Mouse (Mus musculus): Measurements from ENCODE around the gene Tbc1d22b. TPM values are rescaled to one million over a fixed set of nuclear protein-coding genes. Genes with fewer than 3 reads are reported as not detected.

Gene Tbc1d22b
- polyA plus RNA-seq, 1 experiment from 2014 or later: 10.3 TPM

DNA sequence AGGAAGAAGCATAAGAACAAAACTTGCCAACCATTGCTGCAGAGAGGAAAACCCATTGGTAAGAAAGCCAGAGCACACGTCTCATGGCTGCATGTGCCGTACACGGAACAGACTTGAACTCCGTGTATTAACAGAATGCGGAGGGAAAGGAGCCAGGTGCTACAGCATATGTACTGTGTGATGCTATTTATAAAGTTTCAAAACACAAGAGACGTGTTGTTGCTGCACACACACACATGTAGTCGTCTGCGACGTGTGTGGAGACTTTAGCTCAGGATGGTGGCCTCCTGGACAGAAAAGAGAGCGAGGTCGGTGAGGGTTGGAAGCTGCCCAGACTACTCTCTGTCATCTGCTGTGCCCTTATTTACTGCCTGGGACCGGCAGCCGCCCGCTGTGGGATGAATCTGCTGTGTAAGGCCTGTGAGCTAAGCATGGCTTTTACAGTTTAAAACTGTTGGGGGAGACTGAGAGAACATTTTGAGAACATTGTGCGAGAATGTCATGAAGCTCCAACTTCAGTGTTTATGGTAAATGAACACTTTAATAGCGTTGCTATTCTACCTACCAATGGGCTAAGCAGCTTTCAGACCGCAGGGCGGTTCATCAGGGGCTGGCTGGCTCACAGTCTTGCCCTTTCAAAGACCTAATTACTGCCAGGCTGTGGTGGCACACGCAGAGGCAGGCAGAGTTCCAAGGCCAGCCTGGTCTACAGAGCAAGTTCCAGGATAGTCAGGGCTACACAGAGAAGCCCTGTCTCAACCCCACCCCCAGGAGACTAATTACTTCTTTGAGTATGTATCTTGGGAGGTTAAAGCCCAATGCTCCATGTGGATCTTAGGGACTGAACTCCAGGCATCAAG, 6.5 kb upstream of the Tbc1d22b start:
- H3K4me2 ChIP-seq: no peak overlapping the region
- no peaks in the 10 kb centered on the region for H3K9me3 ChIP-seq
- no peak for ATAC-seq (ENCODE audit: extremely low read depth, insufficient number of reproducible peaks, low FRiP score, low TSS enrichment)
- H3K4me3 ChIP-seq: no peak overlapping the region
- no peak overlapping the region for H3K27ac ChIP-seq (replicated peaks)
- 0 out of 2 replicates have a peak, but pooled peaks cover 4% of the 10 kb centered on the region for H3K4me1 ChIP-seq
- no peak overlapping the region for H3K9ac ChIP-seq
- H3K27me3 ChIP-seq (replicated peaks): no peaks in the 10 kb centered on the region
- no peaks in the 10 kb centered on the region for H3K36me3 ChIP-seq
- whole genome bisulfite sequencing: 82% methylated on average over 19 of the region's 19 CpGs

DNA sequence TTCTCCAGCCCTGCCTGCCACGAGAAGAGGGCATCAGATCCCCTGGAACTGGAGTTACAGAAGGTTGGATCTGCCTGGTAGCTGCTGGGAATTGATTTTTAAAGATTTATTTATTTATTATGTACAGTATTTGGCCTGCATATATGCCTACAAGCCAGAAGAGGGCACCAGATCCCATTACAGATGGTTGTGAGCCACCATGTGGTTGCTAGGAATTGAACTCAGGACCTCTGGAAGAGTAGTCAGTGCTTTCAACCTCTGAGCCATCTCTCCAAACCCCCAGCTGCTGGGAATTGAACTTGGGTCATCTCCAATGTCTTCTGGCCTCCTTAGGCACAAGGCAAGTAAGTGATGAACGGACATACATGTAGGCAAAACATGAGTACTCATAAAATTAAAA, 5.5 kb upstream of the Tbc1d22b start:
- Histone ChIP-seq H3K4me3 (no peak overlapping the region), H3K9ac (no peak overlapping the region), H3K27ac (replicated peaks) (no peak overlapping the region), H3K4me1 (0 out of 2 replicates have a peak, but pooled peaks cover 4% of the 10 kb centered on the region), H3K4me2 (no peak overlapping the region), H3K36me3 (no peaks in the 10 kb centered on the region), H3K9me3 (no peaks in the 10 kb centered on the region), H3K27me3 (replicated peaks) (no peaks in the 10 kb centered on the region)
- WGBS: 74% methylated on average over 2 of the region's 2 CpGs
- no peak for ATAC-seq (ENCODE audit: extremely low read depth, insufficient number of reproducible peaks, low FRiP score, low TSS enrichment)

DNA sequence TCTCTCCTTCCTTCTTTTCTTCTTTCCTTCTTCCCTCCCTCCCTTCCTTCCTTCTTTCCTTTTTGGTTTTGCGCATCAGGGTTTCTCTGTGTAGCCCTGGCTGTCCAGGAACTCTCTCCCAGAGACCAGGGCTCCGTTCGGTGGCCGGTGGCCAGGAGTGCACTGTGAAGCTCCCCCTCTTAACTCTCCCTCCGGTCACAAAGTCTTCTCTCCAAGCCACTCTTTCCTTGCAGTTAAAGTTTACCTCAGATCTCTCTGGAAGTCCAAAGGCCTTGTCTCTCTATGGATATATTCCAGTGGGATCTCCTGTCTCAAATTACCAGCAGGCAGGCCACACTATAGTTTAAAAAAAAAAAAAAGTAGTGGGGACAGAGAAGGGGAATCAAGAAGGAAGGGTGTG, 4.3 kb upstream of the Tbc1d22b start:
- no peak overlapping the region for H3K9ac ChIP-seq

DNA sequence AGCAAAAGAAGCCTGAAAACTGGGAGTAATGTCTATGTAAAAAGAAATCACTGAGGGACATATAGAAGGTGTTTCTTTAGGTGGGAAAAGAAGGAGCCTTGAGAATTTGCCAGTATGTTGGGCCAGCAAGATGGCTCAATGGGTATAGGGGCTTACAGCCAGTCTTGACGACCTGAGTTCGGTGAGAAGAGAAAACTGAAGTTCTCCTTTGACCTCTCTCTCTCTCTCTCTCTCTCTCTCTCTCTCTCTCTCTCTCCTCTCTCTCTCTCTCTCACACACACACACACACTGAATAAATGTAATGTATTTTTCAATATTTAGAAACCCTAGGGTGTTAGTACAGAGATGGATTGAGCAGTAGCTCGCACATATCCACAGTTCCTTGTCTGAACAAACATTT, 1.1 kb upstream of the Tbc1d22b start:
- ATAC-seq (ENCODE audit: extremely low read depth, insufficient number of reproducible peaks, low FRiP score, low TSS enrichment): no peak
- WGBS: 58% methylated on average over 3 of the region's 3 CpGs
- H3K9ac ChIP-seq: no peak overlapping the region
- no peak overlapping the region for H3K27ac ChIP-seq (replicated peaks)
- H3K36me3 ChIP-seq: no peaks in the 10 kb centered on the region
- no peaks in the 10 kb centered on the region for H3K27me3 ChIP-seq (replicated peaks)
- no peaks in the 10 kb centered on the region for H3K9me3 ChIP-seq
- H3K4me3 ChIP-seq: no peak overlapping the region
- no peak overlapping the region for H3K4me2 ChIP-seq
- peaks cover 24% of the 10 kb centered on the region for H3K4me1 ChIP-seq

More for the DNA sequence above, 4.3 kb upstream of the Tbc1d22b start:
- Histone ChIP-seq H3K9me3 (no peaks in the 10 kb centered on the region), H3K4me2 (no peak overlapping the region), H3K4me1 (peaks cover 8% of the 10 kb centered on the region), H3K4me3 (no peak overlapping the region), H3K36me3 (no peaks in the 10 kb centered on the region), H3K27me3 (replicated peaks) (no peaks in the 10 kb centered on the region), H3K27ac (replicated peaks) (no peak overlapping the region)
- 85% methylated on average over 5 of the region's 5 CpGs for WGBS
- ATAC-seq (ENCODE audit: extremely low read depth, insufficient number of reproducible peaks, low FRiP score, low TSS enrichment): no peak

DNA sequence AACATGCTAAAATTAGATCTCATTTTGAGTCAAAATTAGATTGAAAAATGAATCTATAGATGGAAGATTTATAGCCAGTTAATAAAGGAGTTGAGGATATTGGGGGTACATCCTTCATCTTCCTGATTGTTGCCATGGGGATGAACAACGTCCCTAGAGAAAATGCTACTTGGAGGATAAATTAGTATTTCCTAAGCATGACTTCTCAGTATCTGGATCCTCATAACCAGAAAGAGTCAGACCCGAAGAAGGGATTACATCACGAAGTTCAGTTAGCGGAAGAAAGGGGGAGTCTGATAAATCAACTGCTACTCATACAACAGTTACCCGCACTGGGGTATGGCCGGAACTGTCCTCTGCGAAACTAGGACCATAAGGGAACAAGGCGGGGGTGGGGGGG, 591 bp upstream of the Tbc1d22b start:
- no peak overlapping the region for H3K9ac ChIP-seq
- no peaks in the 10 kb centered on the region for H3K36me3 ChIP-seq
- peak overlapping the region; percentile 98 for H3K4me2 ChIP-seq
- H3K9me3 ChIP-seq: no peaks in the 10 kb centered on the region
- WGBS: 49% methylated on average over 8 of the region's 8 CpGs
- H3K27me3 ChIP-seq (replicated peaks): no peaks in the 10 kb centered on the region
- H3K27ac ChIP-seq (replicated peaks): no peak overlapping the region
- peaks cover 24% of the 10 kb centered on the region for H3K4me1 ChIP-seq
- peak overlapping the region; percentile 79; the same call in 1 of the 2 replicates for H3K4me3 ChIP-seq
- no peak for ATAC-seq (ENCODE audit: extremely low read depth, insufficient number of reproducible peaks, low FRiP score, low TSS enrichment)

DNA sequence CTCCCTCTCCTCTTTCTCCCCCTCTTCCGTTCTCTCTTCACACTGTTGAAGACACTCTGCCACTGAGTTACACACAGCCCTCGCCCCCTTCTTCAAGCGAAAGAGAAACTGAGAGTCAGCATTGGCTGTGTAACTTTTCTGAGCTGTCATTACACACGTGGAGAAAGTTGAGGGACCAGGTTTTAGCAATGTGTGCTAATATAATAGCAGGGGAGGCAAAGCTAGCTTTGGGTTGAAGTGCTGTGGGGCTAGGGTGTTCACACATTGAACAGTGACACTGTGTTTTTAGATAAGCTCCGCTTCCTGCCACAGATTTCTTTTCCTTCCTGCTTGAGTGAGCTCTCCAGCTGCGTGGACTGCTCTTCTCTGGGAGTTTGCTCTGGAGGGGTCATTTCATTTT, 1.4 kb downstream of the Tbc1d22b start:
- ATAC-seq (ENCODE audit: extremely low read depth, insufficient number of reproducible peaks, low FRiP score, low TSS enrichment): no peak
- Histone ChIP-seq H3K9me3 (no peaks in the 10 kb centered on the region), H3K27me3 (replicated peaks) (no peaks in the 10 kb centered on the region), H3K9ac (no peak overlapping the region), H3K4me2 (peak overlapping the region; percentile 98), H3K4me3 (peak overlapping the region; percentile 79), H3K36me3 (no peaks in the 10 kb centered on the region), H3K4me1 (peaks cover 34% of the 10 kb centered on the region), H3K27ac (replicated peaks) (peak overlapping the region; percentile 29)
- WGBS: 36% methylated on average over 6 of the region's 6 CpGs

DNA sequence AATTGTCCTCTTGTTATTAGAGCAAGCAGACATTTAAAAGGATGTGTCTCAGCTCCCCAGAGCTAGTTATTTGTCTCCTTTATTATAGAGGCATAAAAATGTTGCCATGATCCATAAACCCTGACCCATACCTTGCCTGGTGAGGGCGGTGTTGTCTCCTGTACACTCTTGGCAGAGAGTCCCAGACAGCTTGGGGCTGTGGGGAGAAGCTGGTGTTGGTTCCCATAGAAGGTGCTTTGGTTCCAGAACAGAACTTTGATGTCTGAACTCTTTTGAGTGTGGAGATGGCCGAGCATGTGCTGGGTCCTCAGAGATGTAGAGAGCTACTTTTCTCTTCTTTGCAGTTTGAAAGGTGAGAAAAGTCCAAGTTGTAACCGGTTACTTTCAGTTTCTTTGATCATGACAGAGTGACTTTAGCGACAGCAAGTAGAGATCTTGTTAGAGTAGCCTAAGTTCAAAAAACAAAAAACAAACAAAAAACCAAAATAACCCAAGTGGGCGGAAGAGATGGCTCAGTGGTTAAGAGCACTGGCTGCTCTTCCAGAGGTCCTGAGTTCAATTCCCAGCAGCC, 2.7 kb downstream of the Tbc1d22b start, which contains the start of gene Tmem217:
Tmem217 (minus strand) TSS at position 224 of the 571 bp plus-strand sequence.
- Histone ChIP-seq H3K9ac (no peak within 1 kb of the TSS), H3K27ac (replicated peaks) (0 out of 2 replicates have a peak within 1 kb of the TSS, but pooled peaks have one; percentile 14)

DNA sequence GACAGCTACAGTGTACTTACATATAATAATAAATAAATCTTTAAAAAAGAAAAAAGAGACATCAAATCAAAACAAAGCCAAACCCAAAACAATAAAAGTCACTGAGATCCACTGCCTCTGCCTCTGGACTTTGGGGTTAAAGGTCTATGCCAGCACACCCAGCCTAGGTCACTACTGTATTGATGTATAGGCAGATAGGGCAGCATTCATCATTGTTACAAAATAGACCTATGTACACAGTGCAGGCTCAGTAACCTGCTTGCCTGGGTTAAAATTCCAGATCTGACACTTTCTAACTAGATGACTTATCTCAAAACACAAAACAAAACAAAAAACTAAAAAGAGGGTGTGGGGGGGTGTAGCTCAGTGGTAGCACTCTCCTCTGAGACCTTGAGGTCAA, 4.6 kb downstream of the Tbc1d22b start:
- Histone ChIP-seq H3K4me1 (peaks cover 46% of the 10 kb centered on the region), H3K27ac (replicated peaks) (no peak overlapping the region), H3K27me3 (replicated peaks) (no peaks in the 10 kb centered on the region), H3K9ac (no peak overlapping the region), H3K36me3 (peaks cover 4% of the 10 kb centered on the region; the same call in 1 of the 2 replicates), H3K9me3 (no peaks in the 10 kb centered on the region), H3K4me3 (no peak overlapping the region), H3K4me2 (no peak overlapping the region)
- ATAC-seq (ENCODE audit: extremely low read depth, insufficient number of reproducible peaks, low FRiP score, low TSS enrichment): no peak

More for the DNA sequence above, 2.7 kb downstream of the Tbc1d22b start, which contains the start of gene Tmem217:
- Histone ChIP-seq H3K9me3 (no peaks in the 10 kb centered on the region), H3K4me3 (peak within 1 kb of the TSS; percentile 79; the same call in 1 of the 2 replicates), H3K27me3 (replicated peaks) (no peaks in the 10 kb centered on the region), H3K36me3 (no peaks in the 10 kb centered on the region), H3K4me1 (peaks cover 46% of the 10 kb centered on the region), H3K4me2 (peak within 1 kb of the TSS; percentile 98)
- WGBS: 86% methylated on average over 5 of the region's 5 CpGs
- no peak for ATAC-seq (ENCODE audit: extremely low read depth, insufficient number of reproducible peaks, low FRiP score, low TSS enrichment)

DNA sequence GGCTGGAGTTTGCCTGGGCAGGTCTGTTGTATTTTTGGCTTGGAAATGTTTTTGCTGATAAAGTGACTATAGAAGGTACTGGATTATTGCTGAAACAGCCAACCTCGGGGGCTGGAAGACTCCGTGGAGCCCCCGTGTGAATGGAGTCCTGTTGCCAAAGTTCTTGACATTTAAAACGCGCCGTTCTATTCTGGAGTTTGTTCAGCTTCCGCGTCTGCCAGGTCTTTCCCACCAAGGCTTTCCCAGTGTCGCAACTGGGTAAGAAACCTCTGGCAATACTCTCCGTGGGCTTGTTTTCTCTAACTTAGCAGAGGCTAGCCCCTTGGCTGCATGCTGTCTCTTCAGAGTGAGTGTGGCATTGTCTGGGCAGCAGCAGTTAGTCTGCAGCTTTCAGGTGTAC, 6.9 kb downstream of the Tbc1d22b start:
- Histone ChIP-seq H3K4me2 (no peak overlapping the region), H3K4me3 (no peak overlapping the region), H3K27ac (replicated peaks) (peak overlapping the region; percentile 26; the same call in 1 of the 2 replicates), H3K9ac (0 out of 2 replicates have a peak overlapping the region, but pooled peaks have one; percentile 24), H3K36me3 (peaks cover 11% of the 10 kb centered on the region), H3K27me3 (replicated peaks) (no peaks in the 10 kb centered on the region), H3K4me1 (peaks cover 31% of the 10 kb centered on the region), H3K9me3 (no peaks in the 10 kb centered on the region)
- 65% methylated on average over 10 of the region's 10 CpGs for WGBS
- ATAC-seq (ENCODE audit: extremely low read depth, insufficient number of reproducible peaks, low FRiP score, low TSS enrichment): no peak

DNA sequence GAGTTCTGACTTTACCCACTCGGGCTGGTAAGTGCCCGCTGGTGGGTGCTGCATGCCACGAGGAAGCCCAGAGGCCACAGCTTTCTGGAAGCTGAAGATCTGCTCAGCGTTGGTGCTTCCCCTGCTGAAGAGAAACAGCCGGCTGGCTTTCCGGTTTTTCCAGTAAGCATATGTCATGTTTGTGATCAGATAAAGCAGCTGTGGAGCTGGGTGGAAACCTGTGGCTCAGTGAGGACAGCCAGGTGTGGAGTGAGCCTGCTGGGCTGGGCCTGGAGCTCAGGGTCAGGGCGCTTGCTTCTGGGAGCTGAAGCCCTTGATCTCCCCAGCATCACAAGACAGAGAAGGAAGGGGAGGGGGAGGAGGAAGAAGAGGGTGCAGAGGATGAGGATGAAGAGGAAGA, 7.3 kb downstream of the Tbc1d22b start:
- Histone ChIP-seq H3K9ac (0 out of 2 replicates have a peak overlapping the region, but pooled peaks have one; percentile 24), H3K27ac (replicated peaks) (0 out of 2 replicates have a peak overlapping the region, but pooled peaks have one; percentile 26)
- WGBS: 67% methylated on average over 7 of the region's 7 CpGs

DNA sequence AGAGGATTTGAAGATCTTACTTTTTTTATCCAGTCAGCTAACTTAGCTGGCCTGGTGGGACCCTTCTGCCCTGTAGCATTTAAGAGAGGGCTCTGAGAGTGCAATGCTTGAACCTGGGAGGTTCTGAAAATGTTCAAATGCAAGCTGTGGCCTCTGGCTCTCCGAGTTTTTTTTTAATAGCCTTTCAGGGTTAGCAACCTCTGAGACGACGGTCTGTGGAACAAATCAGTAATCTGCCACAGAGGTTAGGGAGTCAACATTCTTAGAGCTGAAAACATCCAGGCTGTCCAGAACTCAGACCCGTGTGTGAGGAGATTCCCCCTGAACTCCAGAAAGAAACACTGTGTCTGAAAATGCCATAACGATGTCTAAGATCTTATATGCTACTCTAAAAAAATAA, 8.9 kb downstream of the Tbc1d22b start:
- WGBS: 70% methylated on average over 5 of the region's 5 CpGs
- no peak for ATAC-seq (ENCODE audit: extremely low read depth, insufficient number of reproducible peaks, low FRiP score, low TSS enrichment)

More for the DNA sequence above, 7.3 kb downstream of the Tbc1d22b start:
- ATAC-seq (ENCODE audit: extremely low read depth, insufficient number of reproducible peaks, low FRiP score, low TSS enrichment): no peak
- Histone ChIP-seq H3K4me2 (no peak overlapping the region), H3K4me1 (peaks cover 27% of the 10 kb centered on the region), H3K36me3 (peaks cover 11% of the 10 kb centered on the region), H3K4me3 (no peak overlapping the region), H3K9me3 (no peaks in the 10 kb centered on the region), H3K27me3 (replicated peaks) (no peaks in the 10 kb centered on the region)

More for the DNA sequence above, 8.9 kb downstream of the Tbc1d22b start:
- no peak overlapping the region for H3K4me3 ChIP-seq
- H3K4me1 ChIP-seq: peaks cover 23% of the 10 kb centered on the region
- peaks cover 13% of the 10 kb centered on the region for H3K36me3 ChIP-seq
- no peak overlapping the region for H3K4me2 ChIP-seq
- H3K9me3 ChIP-seq: no peaks in the 10 kb centered on the region
- no peak overlapping the region for H3K9ac ChIP-seq
- H3K27me3 ChIP-seq (replicated peaks): no peaks in the 10 kb centered on the region
- H3K27ac ChIP-seq (replicated peaks): no peak overlapping the region
